In the genomic region with DNA sequence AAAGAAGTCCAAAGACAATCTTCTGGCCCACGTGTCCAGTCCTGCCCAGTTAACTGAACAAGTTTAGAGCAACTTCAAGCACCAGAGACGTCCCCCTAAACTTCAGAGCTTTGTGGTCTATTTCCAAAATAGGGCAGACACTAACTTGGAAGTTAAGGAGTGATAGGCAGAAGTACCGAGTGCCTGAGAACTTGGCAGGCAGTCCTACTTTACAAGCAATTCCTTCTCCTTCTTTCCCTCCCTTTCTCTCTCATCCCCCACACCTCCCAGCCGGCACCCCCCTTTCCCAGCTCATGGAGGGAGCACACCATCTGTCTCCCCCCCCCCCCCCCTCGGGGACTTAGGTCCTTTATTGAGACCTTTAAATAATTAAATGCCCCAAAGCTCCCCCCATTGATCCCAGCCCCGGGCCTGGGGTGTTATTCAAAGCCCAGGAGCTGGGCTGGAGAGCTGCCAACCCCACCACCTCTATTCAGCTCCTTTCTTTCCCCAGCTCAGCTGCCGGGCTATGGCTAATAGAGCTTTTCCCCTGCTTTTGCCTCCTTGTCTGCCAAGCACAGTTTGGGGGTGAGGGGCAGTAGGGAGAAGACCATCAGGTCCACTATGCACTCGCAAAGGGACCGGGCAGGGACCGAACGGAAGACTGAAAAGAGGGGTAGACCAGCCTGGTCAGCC, we compare ENCODE assay signal across 9 mouse cellular contexts. TPM values are rescaled to one million over a fixed set of nuclear protein-coding genes. Genes with fewer than 3 reads are reported as not detected.
A peak's percentile ranks its signal among the peaks of the same experiment; 100 is the strongest.
DNase-seq lines count a peak whose midpoint lies in the region; ATAC-seq lines count a peak whose summit lies in the region.
"Had no signal": no experiment of that assay in that cellular context is flagged by ENCODE, and none has a peak within 500 bp of the region (broad histone marks: within the 10 kb centered on the region; RNA-seq: fewer than 3 reads in every experiment).

No protein-coding gene starts in this region.

- peaks cover 6% of the 10 kb centered on the region; the same call in 1 of the 2 replicates for H3K27me3 ChIP-seq in heart, embryonic 13.5 days (replicated peaks)
- no peaks in the 10 kb centered on the region for H3K27me3 ChIP-seq in neural tube, embryonic 14.5 days (ENCODE audit: control insufficient read depth, insufficient read depth, low read length)

- H3K4me2 ChIP-seq in heart, embryonic 13.5 days: peak overlapping the region; percentile 91
- H3K4me2 ChIP-seq in neural tube, embryonic 14.5 days (ENCODE audit: low read depth, low read length): peak overlapping the region; percentile 33

- no peaks in the 10 kb centered on the region for H3K36me3 ChIP-seq in heart, embryonic 13.5 days
- H3K36me3 ChIP-seq in neural tube, embryonic 14.5 days (ENCODE audit: control insufficient read depth, insufficient read depth, low read length): no peaks in the 10 kb centered on the region

- peak overlapping the region; percentile 35 for H3K4me3 ChIP-seq in heart, embryonic 13.5 days
- no peak overlapping the region for H3K4me3 ChIP-seq in neural tube, embryonic 14.5 days (ENCODE audit: low read depth, low read length)

- H3K27ac ChIP-seq in heart, embryonic 13.5 days (replicated peaks): peak overlapping the region; percentile 100
- H3K27ac ChIP-seq in neural tube, embryonic 14.5 days (ENCODE audit: low read depth, low read length): peak overlapping the region; percentile 97

- WGBS in heart, embryonic 13.5 days: 22% methylated on average over 11 of the region's 11 CpGs
- whole genome bisulfite sequencing in neural tube, embryonic 14.5 days: 6% methylated on average over 11 of the region's 11 CpGs

- H3K9me3 ChIP-seq in heart, embryonic 13.5 days: no peaks in the 10 kb centered on the region
- no peaks in the 10 kb centered on the region for H3K9me3 ChIP-seq in neural tube, embryonic 14.5 days (ENCODE audit: control insufficient read depth, low read length)

- DNase-seq in heart, adult 11 months: no peak
- peak; percentile 35 for DNase-seq in thymus, postnatal 25 days
- no peak for DNase-seq in thymus, postnatal 4 days
- DNase-seq in kidney, postnatal 10 days: peak; percentile 66
- no peak for DNase-seq in cerebellum, postnatal 36 days
- DNase-seq in urinary bladder, postnatal 10 days (ENCODE audit: low spot score): no peak

- peak overlapping the region; percentile 77 for H3K9ac ChIP-seq in heart, embryonic 13.5 days
- H3K9ac ChIP-seq in neural tube, embryonic 14.5 days (replicated peaks; ENCODE audit: low read depth, low read length): no peak overlapping the region

- no peak for ATAC-seq in heart, embryonic 13.5 days (ENCODE audit: extremely low read depth, insufficient number of reproducible peaks, low FRiP score, low TSS enrichment)
- peak; percentile 52 for ATAC-seq in neural tube, embryonic 14.5 days (ENCODE audit: low read depth)

- peaks cover 74% of the 10 kb centered on the region for H3K4me1 ChIP-seq in heart, embryonic 13.5 days
- H3K4me1 ChIP-seq in neural tube, embryonic 14.5 days (ENCODE audit: control insufficient read depth, insufficient read depth, low read length): peaks cover 47% of the 10 kb centered on the region

RNA-seq across cellular contexts. Expression of gene Btg2, which starts 16.4 kb away (rescaled TPM):
- 33.1 and 37.0 TPM in 2 replicates for polyA plus RNA-seq in heart, embryonic 13.5 days (2015; fragmentation: Nextera tagmentation; extraction: Ambion mirVana)
- 22.4 and 26.9 TPM in 2 replicates for polyA plus RNA-seq in neural tube, embryonic 14.5 days (2014; fragmentation: Nextera tagmentation; extraction: Ambion mirVana)

RNA-seq across cellular contexts. Expression of gene Fmod, which starts 25.5 kb away (rescaled TPM):
- 22.8 and 26.3 TPM in 2 replicates for polyA plus RNA-seq in heart, embryonic 13.5 days (2015; fragmentation: Nextera tagmentation; extraction: Ambion mirVana)
- 0.23 and 13.8 TPM in 2 replicates for polyA plus RNA-seq in neural tube, embryonic 14.5 days (2014; fragmentation: Nextera tagmentation; extraction: Ambion mirVana)

RNA-seq across cellular contexts. Expression of gene Chit1, which starts 48.5 kb away (rescaled TPM):
- 0.59 and 0.75 TPM in 2 replicates for polyA plus RNA-seq in heart, embryonic 13.5 days (2015; fragmentation: Nextera tagmentation; extraction: Ambion mirVana)
- polyA plus RNA-seq in neural tube, embryonic 14.5 days (2014; fragmentation: Nextera tagmentation; extraction: Ambion mirVana): 0.52 and 1.4 TPM in 2 replicates
- polyA plus RNA-seq: large intestine, adult 2 months had no signal

Comparison
In these comparisons a context has a peak if more than half of its experiments do, and no peak if none do; other contexts are left out.
1. DNase-seq: peak in thymus, postnatal 25 days (single experiment) and kidney, postnatal 10 days (single experiment); none in heart, adult 11 months (single experiment), thymus, postnatal 4 days (single experiment), cerebellum, postnatal 36 days (0 of 2) and urinary bladder, postnatal 10 days (single experiment).